In the genomic region with DNA sequence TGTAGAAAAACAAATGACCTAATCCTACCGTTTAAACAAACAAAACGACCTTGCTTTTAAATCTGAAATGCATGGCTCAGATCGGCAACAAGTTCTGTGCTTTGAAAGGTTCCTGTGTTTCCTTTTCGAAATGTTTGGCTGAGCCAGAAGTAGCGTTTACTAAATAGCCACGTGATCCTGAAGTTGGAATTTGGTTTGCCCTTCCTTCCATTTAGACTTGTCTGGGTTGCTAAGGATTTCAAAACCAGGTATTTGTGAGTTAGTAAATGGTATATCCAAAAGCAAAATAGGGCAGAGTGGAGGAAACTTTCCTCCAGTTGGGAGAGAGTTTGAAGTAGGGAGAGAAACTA, we compare ENCODE assay signal across 9 mouse cellular contexts.
DNase-seq lines count a peak whose midpoint lies in the region; ATAC-seq and TF ChIP-seq lines count a peak whose summit lies in the region.
"Had no signal": no experiment of that assay in that cellular context is flagged by ENCODE, and none has a peak within 500 bp of the region (broad histone marks: within the 10 kb centered on the region; RNA-seq: fewer than 3 reads in every experiment).

No protein-coding gene starts in this region.

- peak overlapping the region; percentile 79 for H3K4me2 ChIP-seq in lung, postnatal 0 days (replicated peaks; ENCODE audit: low read depth, low read length)
- H3K4me2 ChIP-seq in stomach, embryonic 16.5 days (ENCODE audit: low read depth, low read length), result peak overlapping the region; percentile 78

- no peak for TF ChIP-seq CTCF in heart, adult 2 months (IDR thresholded peaks at IDR 0.05)
- no peak for TF ChIP-seq CTCF in lung, postnatal 0 days (IDR thresholded peaks at IDR 0.05)

- ATAC-seq in lung, postnatal 0 days, result no peak
- ATAC-seq in stomach, embryonic 16.5 days (ENCODE audit: insufficient read depth, low FRiP score), result no peak

- H3K9ac ChIP-seq in heart, adult 2 months (ENCODE audit: low read depth, low read length), result peak overlapping the region; percentile 76
- 0 out of 2 replicates have a peak overlapping the region, but pooled peaks have one; percentile 19 for H3K9ac ChIP-seq in lung, postnatal 0 days (replicated peaks; ENCODE audit: low read depth)
- peak overlapping the region; percentile 74 for H3K9ac ChIP-seq in stomach, embryonic 16.5 days (ENCODE audit: low read length)

- 6% methylated on average over 6 of the region's 6 CpGs for WGBS in heart, adult 2 months
- 3% methylated on average over 6 of the region's 6 CpGs for WGBS in lung, postnatal 0 days
- 13% methylated on average over 6 of the region's 6 CpGs for WGBS in limb, embryonic 10.5 days
- WGBS in stomach, embryonic 16.5 days, result 6% methylated on average over 6 of the region's 6 CpGs

- H3K79me2 ChIP-seq in heart, adult 2 months (replicated peaks; ENCODE audit: control insufficient read depth, insufficient read depth, low read length), result no peaks in the 10 kb centered on the region

- peak overlapping the region; percentile 93 for H3K27ac ChIP-seq in heart, adult 2 months
- H3K27ac ChIP-seq in lung, postnatal 0 days (ENCODE audit: low read length), result 0 out of 2 replicates have a peak overlapping the region, but pooled peaks have one; percentile 16
- peak overlapping the region; percentile 94 for H3K27ac ChIP-seq in limb, embryonic 10.5 days
- peak overlapping the region; percentile 93 for H3K27ac ChIP-seq in stomach, embryonic 16.5 days (ENCODE audit: low read length)

- 0 out of 2 replicates have a peak, but pooled peaks have one; percentile 29 for TF ChIP-seq POLR2A in heart, adult 2 months (IDR thresholded peaks at IDR 0.05; ENCODE audit: insufficient read depth, low read depth, low read length)

- no peak for DNase-seq in heart, adult 2 months
- no peak for DNase-seq in heart, postnatal 10 days
- DNase-seq in lung, postnatal 0 days (ENCODE audit: low spot score), result peak; percentile 28
- DNase-seq in lung, postnatal 25 days (ENCODE audit: low spot score), result no peak
- DNase-seq in limb, embryonic 10.5 days (ENCODE audit: low spot score), result no peak
- DNase-seq in gastrocnemius, adult 8-10 months (ENCODE audit: low spot score in 2 of 2), result no peak
- no peak for DNase-seq in retina, postnatal 1 day
- DNase-seq: adrenal gland, adult 8-10 months had no signal

- intact Hi-C loops in heart, adult 2 months (cut with DNase I), result no loop called here
- intact Hi-C loops in heart, postnatal 10 days (cut with DNase I), result no loop called here

- H3K4me3 ChIP-seq in heart, adult 2 months, result peak overlapping the region; percentile 61
- H3K4me3 ChIP-seq in lung, postnatal 0 days (ENCODE audit: low read depth, low read length), result no peak overlapping the region
- H3K4me3 ChIP-seq in limb, embryonic 10.5 days, result peak overlapping the region; percentile 65
- H3K4me3 ChIP-seq in stomach, embryonic 16.5 days (replicated peaks; ENCODE audit: low read length), result peak overlapping the region; percentile 52

- H3K36me3 ChIP-seq in heart, adult 2 months (ENCODE audit: control insufficient read depth, insufficient read depth, low read length), result peaks cover 4% of the 10 kb centered on the region; the same call in 1 of the 2 replicates
- H3K36me3 ChIP-seq in lung, postnatal 0 days (ENCODE audit: insufficient read depth, low read length), result no peaks in the 10 kb centered on the region
- H3K36me3 ChIP-seq in limb, embryonic 10.5 days, result peaks cover 41% of the 10 kb centered on the region
- H3K36me3 ChIP-seq in stomach, embryonic 16.5 days (ENCODE audit: control insufficient read depth, insufficient read depth, low read length), result peaks cover 23% of the 10 kb centered on the region

- no peak for TF ChIP-seq EP300 in heart, adult 2 months (IDR thresholded peaks at IDR 0.05; ENCODE audit: insufficient read depth, low read depth, low read length)
- TF ChIP-seq EP300 in lung, postnatal 0 days (IDR thresholded peaks at IDR 0.05), result no peak

- no peaks in the 10 kb centered on the region for H3K27me3 ChIP-seq in heart, adult 2 months (ENCODE audit: control insufficient read depth, insufficient read depth, low read length)
- H3K27me3 ChIP-seq in lung, postnatal 0 days (replicated peaks; ENCODE audit: insufficient read depth, low read length), result no peaks in the 10 kb centered on the region
- no peaks in the 10 kb centered on the region for H3K27me3 ChIP-seq in limb, embryonic 10.5 days (ENCODE audit: low read depth, poor library complexity, severe bottlenecking)
- H3K27me3 ChIP-seq in stomach, embryonic 16.5 days (ENCODE audit: control insufficient read depth, insufficient read depth, low read length), result no peaks in the 10 kb centered on the region

- H3K4me1 ChIP-seq in heart, adult 2 months (ENCODE audit: control insufficient read depth, insufficient read depth, low read length), result peaks cover 6% of the 10 kb centered on the region; the same call in 1 of the 2 replicates
- no peaks in the 10 kb centered on the region for H3K4me1 ChIP-seq in lung, postnatal 0 days (ENCODE audit: insufficient read depth, low read depth, low read length)
- peaks cover 54% of the 10 kb centered on the region for H3K4me1 ChIP-seq in limb, embryonic 10.5 days
- H3K4me1 ChIP-seq in stomach, embryonic 16.5 days (ENCODE audit: control insufficient read depth, insufficient read depth, low read length), result peaks cover 22% of the 10 kb centered on the region

- no peaks in the 10 kb centered on the region for H3K9me3 ChIP-seq in lung, postnatal 0 days (ENCODE audit: low read length)
- H3K9me3 ChIP-seq in limb, embryonic 10.5 days (replicated peaks), result no peaks in the 10 kb centered on the region
- 0 out of 2 replicates have a peak, but pooled peaks cover 3% of the 10 kb centered on the region for H3K9me3 ChIP-seq in stomach, embryonic 16.5 days (replicated peaks; ENCODE audit: control insufficient read depth, low read length)

Comparison
In these comparisons a context has a peak if more than half of its experiments do, and no peak if none do; other contexts are left out.
1. H3K27ac ChIP-seq: peak in every context shown above with its lines; median percentile 94 in limb, embryonic 10.5 days; 93 in heart, adult 2 months; 93 in stomach, embryonic 16.5 days; 16 in lung, postnatal 0 days.
2. H3K9ac ChIP-seq: peak in every context shown above with its lines; median percentile 76 in heart, adult 2 months; 74 in stomach, embryonic 16.5 days; 19 in lung, postnatal 0 days.